Mouse (Mus musculus): ENCODE measurements around the gene Mrps16. TPM values are rescaled to one million over a fixed set of nuclear protein-coding genes. Genes with fewer than 3 reads are reported as not detected.

The Mrps16 gene
- total and polyA plus RNA-seq, 3 experiments: 112 to 132 TPM; not detected in 1

DNA sequence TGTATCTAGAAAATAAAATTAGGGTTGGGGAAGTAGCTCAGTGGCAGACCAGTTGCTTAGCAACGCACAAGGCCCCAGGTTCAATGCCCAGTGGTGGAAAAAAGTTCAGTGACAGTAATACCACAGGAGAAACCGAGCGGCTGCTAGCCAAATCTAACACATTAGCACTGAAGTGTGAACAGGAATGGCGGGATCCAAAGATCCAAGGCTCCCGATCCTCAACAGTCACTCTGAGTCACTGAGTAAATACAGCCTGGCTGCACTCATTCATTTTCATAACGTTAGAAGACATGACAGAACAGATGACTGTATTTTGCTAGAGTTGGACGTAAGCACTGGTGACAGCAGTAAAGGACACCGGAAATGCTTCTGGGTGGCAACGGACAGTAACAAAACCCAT is 47.5 kb downstream of the Mrps16 start:
- Histone ChIP-seq H3K4me1 (ENCODE audit: control insufficient read depth in 1 of 2, insufficient read depth in 2 of 2, low read length in 2 of 2) (peaks cover 2 to 6% of the 10 kb centered on the region in 2 experiments; a peak in 3 of 4 replicates), H3K4me3 (ENCODE audit: control insufficient read depth in 1 of 2, insufficient read depth in 1 of 2, low read depth in 2 of 2, low read length in 2 of 2) (no peak overlapping the region), H3K36me3 (ENCODE audit: control insufficient read depth in 1 of 2, insufficient read depth in 2 of 2, low read length in 2 of 2) (peaks cover 1 to 13% of the 10 kb centered on the region in 2 experiments; a peak in 3 of 4 replicates), H3K27me3 (ENCODE audit: control insufficient read depth in 1 of 2, insufficient read depth in 2 of 2, low read length in 2 of 2) (no peaks in the 10 kb centered on the region), H3K9me3 (replicated peaks; ENCODE audit: insufficient read depth, low read length) (no peaks in the 10 kb centered on the region), H3K9ac (ENCODE audit: control insufficient read depth, low read depth, low read length, poor library complexity, severe bottlenecking) (no peak overlapping the region), H3K27ac (ENCODE audit: control insufficient read depth, low read depth, low read length) (no peak overlapping the region), H3K79me2 (ENCODE audit: control insufficient read depth, insufficient read depth, low read length, poor library complexity) (peaks cover 31% of the 10 kb centered on the region)
- no peak for TF ChIP-seq POLR2A (IDR thresholded peaks at IDR 0.05; ENCODE audit: control insufficient read depth in 1 of 2, insufficient read depth in 1 of 2, low read depth in 1 of 2, low read length in 2 of 2, poor library complexity in 1 of 2)
- no peak for TF ChIP-seq USF2 (IDR thresholded peaks at IDR 0.05; ENCODE audit: borderline replicate concordance in 1 of 2, insufficient read depth in 1 of 2, low read depth in 1 of 2, low read length in 2 of 2)
- TF ChIP-seq NELFE (IDR thresholded peaks at IDR 0.05; ENCODE audit: low read depth, low read length): no peak
- TF ChIP-seq MAZ (IDR thresholded peaks at IDR 0.05; ENCODE audit: low read depth, low read length): no peak
- no peak for TF ChIP-seq BHLHE40 (IDR thresholded peaks at IDR 0.05; ENCODE audit: borderline replicate concordance, low read depth, low read length)
- no peak for TF ChIP-seq SIN3A (IDR thresholded peaks at IDR 0.05; ENCODE audit: low read length)
- no peak for DNase-seq (ENCODE audit: low read depth, low spot score)

DNA sequence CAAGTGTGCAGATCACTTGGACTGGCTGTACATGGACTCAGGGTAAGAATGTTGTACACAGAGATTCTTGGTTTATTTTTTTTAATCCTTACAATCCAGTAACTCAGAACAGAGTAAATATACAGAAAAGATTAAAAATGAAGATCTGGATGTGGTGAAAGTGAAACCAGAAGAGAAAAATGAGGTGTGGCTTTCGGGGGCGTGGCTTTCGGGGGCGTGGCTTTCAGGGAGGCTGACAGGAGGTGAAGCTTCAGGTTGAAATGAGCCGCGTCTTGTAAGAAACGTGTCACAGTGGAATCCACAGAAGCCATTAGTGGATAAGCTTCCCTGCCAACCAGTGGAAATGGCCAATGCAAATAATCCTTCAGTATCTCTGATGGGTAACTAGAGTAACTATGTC is 52.6 kb downstream of the Mrps16 start:
- Histone ChIP-seq H3K79me2 (ENCODE audit: control insufficient read depth, insufficient read depth, low read length, poor library complexity) (peaks cover 6% of the 10 kb centered on the region), H3K27ac (ENCODE audit: control insufficient read depth, low read depth, low read length) (no peak overlapping the region), H3K9ac (ENCODE audit: control insufficient read depth, low read depth, low read length, poor library complexity, severe bottlenecking) (no peak overlapping the region), H3K36me3 (ENCODE audit: control insufficient read depth in 1 of 2, insufficient read depth in 2 of 2, low read length in 2 of 2) (peaks cover under 1 to 21% of the 10 kb centered on the region in 2 experiments; a peak in 2 of 4 replicates), H3K9me3 (replicated peaks; ENCODE audit: insufficient read depth, low read length) (no peaks in the 10 kb centered on the region; the same call in 1 of the 2 replicates), H3K4me3 (ENCODE audit: control insufficient read depth in 1 of 2, insufficient read depth in 1 of 2, low read depth in 2 of 2, low read length in 2 of 2) (0 out of 4 replicates have a peak overlapping the region, but pooled peaks of 1 of the 2 experiments have one; percentile 18), H3K4me1 (ENCODE audit: control insufficient read depth in 1 of 2, insufficient read depth in 2 of 2, low read length in 2 of 2) (no peaks in the 10 kb centered on the region; a peak in 2 of 4 replicates), H3K27me3 (ENCODE audit: control insufficient read depth in 1 of 2, insufficient read depth in 2 of 2, low read length in 2 of 2) (no peaks in the 10 kb centered on the region)
- DNase-seq (ENCODE audit: low read depth, low spot score): peak; percentile 42
- TF ChIP-seq TBP (IDR thresholded peaks at IDR 0.05; ENCODE audit: low read depth, low read length): no peak
- TF ChIP-seq EP300 (IDR thresholded peaks at IDR 0.05; ENCODE audit: low read depth in 1 of 2, low read length in 2 of 2): no peak

DNA sequence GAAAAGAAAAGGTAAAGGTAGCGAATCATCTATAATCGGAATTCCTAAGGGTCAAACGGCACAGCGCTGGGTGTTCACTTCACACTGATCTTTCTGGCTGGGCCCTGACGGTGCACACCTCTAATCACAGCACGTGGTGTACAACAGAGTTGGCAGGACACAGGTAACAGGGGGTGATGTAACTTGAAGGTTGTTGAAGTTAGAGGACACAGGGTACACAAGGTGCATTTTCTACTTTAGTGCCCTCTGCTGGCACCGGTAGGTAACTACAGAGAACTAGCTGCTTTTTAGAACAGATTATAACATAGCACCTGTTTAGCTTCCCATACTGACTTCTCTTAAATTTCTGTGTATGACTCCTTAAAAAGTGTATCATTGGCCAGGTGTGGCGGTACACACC is 53.3 kb downstream of the Mrps16 start:
- Histone ChIP-seq H3K4me3 (ENCODE audit: control insufficient read depth in 1 of 2, insufficient read depth in 1 of 2, low read depth in 2 of 2, low read length in 2 of 2) (no peak overlapping the region), H3K9me3 (replicated peaks; ENCODE audit: insufficient read depth, low read length) (no peaks in the 10 kb centered on the region; the same call in 1 of the 2 replicates), H3K79me2 (ENCODE audit: control insufficient read depth, insufficient read depth, low read length, poor library complexity) (peaks cover 2% of the 10 kb centered on the region; the same call in 1 of the 2 replicates), H3K27ac (ENCODE audit: control insufficient read depth, low read depth, low read length) (no peak overlapping the region), H3K36me3 (ENCODE audit: control insufficient read depth in 1 of 2, insufficient read depth in 2 of 2, low read length in 2 of 2) (peaks cover 0 to 23% of the 10 kb centered on the region in 2 experiments; a peak in 2 of 4 replicates), H3K9ac (ENCODE audit: control insufficient read depth, low read depth, low read length, poor library complexity, severe bottlenecking) (no peak overlapping the region), H3K27me3 (ENCODE audit: control insufficient read depth in 1 of 2, insufficient read depth in 2 of 2, low read length in 2 of 2) (no peaks in the 10 kb centered on the region), H3K4me1 (ENCODE audit: control insufficient read depth in 1 of 2, insufficient read depth in 2 of 2, low read length in 2 of 2) (no peaks in the 10 kb centered on the region)
- DNase-seq (ENCODE audit: low read depth, low spot score): peak; percentile 74
- TF ChIP-seq CTCF (IDR thresholded peaks at IDR 0.05 in 2 of 3, conservative IDR thresholded peaks at IDR 0.05 in 1 of 3; ENCODE audit: control insufficient read depth in 1 of 3, insufficient read depth in 1 of 3, low read depth in 2 of 3, low read length in 3 of 3, poor library complexity in 1 of 3, severe bottlenecking in 1 of 3): peak; percentile 23 to 77 (median 65); a peak in 5 of 6 replicates
- TF ChIP-seq TAL1 (IDR thresholded peaks at IDR 0.05; ENCODE audit: low read length): no peak
- TF ChIP-seq SMC3 (IDR thresholded peaks at IDR 0.05; ENCODE audit: low read depth, low read length): peak; percentile 32

Data from MEL (cell line).